Mouse (Mus musculus): Measurements from ENCODE around the gene Bcas3.
"Not testable (repeated sequence)": the region's sequence is repeated elsewhere in the genome, so short reads cannot be mapped to it uniquely, and the experiment has no call there.

Bcas3 gene

DNA sequence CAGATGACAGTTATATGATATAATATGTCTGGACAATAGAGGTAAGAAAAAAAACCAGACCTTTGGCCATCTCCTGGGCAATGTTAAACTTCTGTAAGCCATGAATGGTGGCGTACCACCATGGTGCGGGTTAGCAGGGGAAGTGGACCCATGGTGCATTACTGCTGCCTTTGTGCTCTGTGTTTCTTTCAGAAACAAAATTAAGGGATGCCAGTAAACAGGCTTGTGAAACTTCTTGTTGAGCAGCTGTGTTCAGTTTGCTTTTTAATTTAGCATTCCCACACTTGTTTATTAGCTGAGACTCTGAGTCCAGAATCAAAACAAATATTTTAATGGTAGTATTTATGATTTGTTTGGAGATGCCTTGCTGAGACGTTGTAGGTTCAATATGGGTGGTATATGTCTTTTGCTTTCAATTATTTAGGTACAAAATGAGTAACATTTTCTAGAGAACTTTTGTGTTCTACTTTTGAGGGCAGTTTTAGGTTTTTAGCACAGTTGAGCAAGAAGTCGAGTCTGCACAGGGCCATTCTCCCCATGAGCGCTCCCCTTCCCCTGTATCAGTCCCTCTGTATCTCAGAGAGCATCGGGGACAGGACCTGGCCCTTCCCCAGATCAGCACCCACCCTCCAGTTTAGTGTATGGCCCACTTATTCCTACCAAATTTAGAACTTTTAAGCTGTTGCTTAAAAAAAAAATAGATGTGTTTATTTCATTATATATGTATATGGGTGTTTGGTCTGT, 132.4 kb downstream of the Bcas3 start:
- no peak for DNase-seq

DNA sequence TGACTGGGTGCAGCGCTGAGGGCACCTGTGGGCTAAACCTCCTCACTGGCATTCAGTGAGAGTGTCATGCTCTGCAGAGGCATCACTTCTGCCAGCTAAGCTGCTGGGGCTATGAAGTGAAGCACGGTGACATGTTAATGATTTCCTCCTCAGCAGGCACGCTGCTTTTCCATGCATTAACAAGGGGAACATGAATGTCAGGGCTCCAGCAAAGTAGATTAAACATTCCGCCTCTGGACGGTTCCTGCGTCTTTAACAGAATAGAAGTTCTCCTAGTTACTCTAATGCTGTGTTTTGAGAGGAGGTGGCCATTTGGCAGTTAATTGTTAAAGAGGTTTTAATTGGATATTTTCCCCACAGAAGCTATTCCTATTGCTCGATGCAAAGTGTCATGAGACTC, 134.5 kb downstream of the Bcas3 start:
- peak; percentile 19 for DNase-seq

DNA sequence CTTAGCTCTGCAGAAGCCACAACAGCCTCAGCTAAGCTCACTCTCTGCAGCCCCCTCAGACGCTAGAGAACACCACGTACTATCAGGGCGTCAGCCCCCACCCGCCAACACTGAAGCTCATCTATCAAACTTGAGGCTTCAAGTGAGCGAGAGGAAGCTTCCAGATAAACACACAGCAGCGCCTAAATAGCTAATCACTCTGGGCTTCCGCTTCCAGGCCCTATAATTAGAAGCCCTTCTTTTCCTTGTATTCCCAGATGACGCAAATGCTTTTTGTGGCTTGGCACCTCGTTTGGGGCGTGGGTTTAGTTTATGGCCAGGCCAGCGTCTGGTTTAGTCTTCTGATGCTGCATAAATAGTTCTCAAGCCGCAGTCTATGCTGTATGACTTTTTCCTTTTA, 139.3 kb downstream of the Bcas3 start:
- peak; percentile 79 for DNase-seq

DNA sequence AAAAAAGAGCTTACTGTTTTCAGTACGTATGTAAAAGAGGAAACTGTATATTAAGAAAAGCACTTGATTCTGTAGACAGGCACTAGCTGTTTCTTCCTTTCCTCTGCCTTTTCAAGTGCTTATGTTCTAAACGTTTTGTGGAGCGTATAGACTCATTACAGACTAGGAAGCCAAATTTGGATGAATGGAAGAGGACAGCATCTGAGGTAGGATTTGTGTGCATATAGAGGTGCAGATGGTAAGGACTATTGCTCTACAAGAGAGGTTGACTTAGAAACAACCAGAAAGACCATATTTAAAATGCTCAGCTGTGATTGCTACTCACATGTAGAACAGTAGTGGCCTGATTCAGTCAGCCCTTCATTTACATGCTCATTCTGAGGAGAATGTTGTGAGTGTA, 139.7 kb downstream of the Bcas3 start:
- DNase-seq, result no peak

DNA sequence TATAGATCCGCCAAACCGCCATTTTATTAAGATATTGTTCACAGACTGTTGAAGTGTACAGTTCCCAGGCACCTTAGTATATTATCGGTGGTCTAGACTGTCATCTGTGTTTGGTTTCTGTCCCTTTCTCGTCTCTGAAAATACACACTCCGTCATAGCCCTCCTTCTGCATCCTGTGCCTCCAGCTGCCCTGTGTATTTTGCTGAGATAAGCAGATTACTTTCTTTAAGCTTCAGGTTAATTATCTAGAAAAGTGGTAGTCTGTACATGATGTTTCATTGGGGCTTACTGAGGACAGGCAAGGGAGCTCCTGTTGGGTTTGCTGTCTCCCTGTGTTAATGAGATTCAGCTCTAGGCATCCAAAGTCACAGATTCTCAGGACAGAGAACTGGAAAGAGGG, 146.6 kb downstream of the Bcas3 start:
- no peak for DNase-seq

DNA sequence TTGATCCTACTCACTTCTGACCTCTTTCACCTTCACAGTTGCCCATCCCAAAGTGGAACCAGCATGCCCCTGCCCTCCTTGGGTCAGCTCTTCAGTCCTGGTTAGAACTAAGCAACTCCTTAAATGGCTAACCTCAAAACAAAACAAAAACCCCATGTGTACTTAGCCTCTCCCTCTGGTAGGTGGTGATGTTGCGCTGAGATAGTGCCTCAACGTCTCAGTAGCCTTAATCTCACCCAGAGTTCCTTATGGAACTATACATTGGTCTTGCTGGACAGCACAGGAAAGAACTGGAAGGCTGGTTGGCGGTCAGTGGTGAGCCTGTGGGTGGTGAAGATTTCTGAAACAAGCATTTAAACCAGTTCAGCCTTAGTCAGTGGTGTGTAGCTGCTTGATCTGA, 149.1 kb downstream of the Bcas3 start:
- no peak for DNase-seq

DNA sequence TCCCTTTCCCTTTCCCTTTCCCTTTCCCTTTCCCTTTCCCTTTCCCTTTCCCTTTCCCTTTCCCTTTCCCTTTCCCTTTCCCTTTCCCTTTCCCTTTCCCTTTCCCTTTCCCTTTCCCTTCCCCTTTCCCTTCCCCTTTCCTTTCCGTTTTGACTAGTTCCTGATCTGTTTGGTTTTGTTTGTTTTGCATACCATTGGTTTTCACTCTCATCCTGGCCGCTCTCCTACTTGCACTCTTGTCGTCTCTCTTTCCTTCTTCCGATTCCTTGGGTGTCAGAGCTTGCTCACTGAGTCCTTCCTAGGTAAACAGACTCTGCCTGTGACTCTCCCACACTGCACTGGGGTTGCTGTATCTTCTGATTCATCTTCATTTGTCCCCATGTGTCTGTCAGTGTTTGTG, 151.8 kb downstream of the Bcas3 start:
- DNase-seq, result not testable (repeated sequence)

DNA sequence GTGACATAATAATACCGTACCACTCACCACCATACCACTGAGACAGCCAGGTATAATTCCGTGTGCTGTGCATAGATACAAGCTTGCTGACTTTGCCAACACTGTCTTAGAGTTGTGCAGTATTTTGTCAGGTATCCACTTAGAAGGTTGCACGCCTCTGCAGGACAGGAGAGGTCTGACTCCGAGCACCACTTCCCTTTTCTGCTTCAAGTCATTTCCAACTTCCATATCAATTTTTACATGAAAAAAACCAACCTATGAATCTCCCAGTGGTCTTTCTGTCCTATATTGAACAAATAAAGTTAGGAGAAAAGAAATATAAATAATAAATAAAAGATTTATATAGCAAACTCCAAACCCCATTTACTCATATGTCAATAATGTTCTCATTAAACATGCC, 152.8 kb downstream of the Bcas3 start:
- DNase-seq, result no peak

DNA sequence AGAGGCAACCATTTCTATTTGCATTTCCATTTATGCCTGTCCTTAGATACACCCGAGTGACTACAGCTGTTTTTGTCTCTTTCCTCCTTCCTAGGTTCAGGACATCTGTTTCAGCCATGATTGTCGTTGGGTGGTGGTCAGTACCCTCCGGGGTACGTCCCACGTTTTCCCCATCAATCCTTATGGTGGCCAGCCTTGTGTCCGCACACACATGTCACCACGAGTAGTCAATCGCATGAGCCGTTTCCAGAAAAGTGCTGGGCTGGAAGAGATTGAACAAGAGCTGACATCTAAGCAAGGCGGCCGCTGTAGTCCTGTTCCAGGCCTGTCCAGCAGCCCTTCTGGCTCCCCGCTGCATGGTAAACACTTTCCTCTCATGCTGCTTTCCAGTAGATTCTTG, 156.4 kb downstream of the Bcas3 start:
- DNase-seq, result no peak

DNA sequence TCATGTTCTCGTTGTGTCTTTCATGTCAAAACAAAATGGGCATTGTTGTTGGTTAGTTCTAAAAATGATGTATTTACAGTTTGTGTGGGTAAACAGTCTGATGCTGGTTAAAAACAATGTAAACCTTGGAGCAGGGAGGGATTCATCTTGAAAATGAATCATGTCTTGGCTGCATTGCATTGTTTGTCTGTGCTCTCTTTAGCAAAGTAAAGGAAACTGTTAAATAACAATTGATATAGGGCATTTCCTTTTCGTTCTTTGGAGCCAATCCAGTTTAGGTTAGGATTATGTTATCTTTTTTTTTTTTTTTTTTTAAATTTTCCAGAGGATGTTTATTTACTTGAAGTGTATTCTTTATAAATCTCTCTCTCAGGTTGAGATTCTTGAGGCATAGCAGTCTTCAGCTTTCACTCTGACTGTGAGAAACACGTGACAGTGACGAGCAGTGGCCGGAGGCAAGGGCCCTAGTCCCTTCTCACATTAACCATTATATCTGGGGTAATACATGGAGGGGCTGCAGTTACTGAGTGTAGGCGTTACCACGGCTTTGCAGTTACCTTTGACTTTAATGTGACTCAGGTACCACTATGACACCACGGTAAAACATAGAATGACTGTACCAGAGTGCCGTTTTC, 158.4 kb downstream of the Bcas3 start:
- no peak for DNase-seq

DNA sequence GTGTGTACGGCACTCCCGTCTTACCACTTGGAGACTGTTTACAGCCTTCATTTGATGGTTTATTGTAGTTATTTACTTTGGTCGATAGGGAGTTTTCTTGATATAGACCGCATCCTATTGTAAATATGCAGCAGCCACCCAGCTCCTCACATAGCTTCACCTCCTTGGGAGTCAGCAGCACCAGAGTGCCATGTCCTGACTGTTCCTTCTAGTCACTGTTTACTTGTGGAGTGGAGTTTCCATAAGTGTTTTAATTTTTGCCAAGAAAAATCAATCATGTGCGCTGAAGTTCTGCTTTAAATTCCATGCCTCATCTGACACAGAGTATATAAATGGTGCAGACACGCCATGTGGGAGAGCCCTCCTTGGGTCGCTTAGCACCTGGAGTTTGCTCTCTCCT, 163.8 kb downstream of the Bcas3 start:
- DNase-seq, result no peak

DNA sequence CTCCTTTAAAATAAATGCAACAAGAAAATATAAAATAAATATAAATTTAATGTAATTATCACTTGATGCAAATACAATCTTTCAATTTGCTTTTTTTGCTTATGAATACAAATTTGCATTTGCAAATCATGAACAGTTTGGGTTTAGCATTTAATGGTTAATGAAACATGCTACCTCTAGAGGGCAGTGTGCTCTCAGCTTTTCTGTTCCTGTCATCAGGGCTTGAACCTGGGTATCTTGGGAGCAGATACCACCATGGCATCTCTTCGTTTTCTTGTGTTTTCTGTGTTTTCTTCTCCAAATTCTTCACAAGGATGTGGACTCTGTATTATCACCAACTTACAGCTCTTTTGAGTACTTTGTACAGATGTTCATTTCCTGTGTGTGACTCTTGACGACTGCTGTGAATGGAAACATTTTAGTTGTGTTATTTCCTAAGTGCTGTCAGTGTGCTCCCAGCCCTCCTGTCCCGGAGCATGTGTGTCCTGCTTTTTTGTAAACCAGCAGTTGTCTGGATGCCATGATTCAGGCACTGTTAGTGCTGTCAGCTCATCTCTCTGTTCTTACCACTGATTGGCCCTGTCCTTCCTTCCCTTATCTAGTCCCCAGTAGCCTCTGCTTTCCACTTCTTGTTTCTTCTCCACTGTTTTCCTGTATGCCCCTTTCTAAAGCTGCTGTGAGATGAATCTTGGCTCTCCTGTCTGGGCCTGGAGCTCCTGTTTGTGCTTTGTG, 165.2 kb downstream of the Bcas3 start:
- peak; percentile 60 for DNase-seq

DNA sequence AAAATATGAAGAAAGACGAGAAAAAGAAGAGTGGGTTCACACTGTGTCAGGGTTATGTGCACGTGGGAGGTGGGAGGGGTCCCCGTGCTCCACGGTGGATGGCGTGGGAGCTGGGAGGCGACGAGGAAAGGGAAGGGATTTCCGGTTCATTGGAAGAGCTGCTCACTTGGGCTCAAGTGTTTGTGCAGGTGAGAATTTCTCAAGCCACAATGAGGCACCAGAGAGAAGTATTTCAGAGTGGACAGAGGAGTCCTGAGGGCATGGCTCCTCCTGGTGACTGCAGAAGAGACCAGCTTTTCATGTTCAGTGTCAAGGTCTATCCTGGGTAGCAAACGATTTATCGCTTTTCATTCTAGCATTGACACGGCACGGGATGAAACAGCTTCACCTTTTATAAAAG, 167.3 kb downstream of the Bcas3 start:
- peak; percentile 19 for DNase-seq

DNA sequence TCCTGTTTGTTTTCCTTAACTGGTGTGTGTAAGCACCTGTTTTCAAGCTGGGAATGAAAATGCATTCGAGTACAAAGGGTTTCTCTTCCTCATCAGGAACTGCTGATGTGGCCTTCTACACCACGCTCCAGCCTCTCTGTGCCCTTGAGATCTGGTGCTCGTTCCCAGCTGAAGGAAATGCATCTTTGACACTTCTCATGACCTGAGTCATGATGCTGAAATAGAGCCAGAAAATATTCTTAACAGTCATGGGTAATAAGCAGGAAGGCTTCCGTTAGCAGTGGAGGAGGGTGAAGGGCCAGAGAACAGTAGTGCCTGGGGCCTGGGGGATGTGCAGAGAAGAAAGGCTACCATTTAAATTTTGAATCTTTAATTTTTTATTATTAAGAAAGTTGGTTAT, 168.0 kb downstream of the Bcas3 start:
- peak; percentile 44 for DNase-seq

DNA sequence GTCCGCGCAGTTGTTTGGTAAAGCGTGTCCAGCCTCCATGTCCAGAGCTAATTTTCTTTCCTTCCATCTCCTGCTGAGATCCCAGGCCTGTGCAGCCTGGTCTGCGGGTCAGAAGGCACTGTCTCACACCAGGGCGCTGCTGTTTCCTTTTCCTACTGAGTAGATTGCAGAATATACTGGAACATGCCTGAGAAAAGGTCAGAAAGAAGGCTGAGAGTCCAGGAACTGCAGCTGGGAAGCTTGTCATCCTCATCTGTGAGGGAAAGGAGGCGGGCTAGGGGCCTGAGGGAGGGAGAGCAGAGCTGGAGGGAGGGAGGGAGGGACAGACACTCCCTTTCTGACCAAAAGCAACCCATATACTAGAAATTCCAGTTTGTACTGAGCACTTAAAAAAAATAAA, 170.7 kb downstream of the Bcas3 start:
- DNase-seq, result peak; percentile 64

DNA sequence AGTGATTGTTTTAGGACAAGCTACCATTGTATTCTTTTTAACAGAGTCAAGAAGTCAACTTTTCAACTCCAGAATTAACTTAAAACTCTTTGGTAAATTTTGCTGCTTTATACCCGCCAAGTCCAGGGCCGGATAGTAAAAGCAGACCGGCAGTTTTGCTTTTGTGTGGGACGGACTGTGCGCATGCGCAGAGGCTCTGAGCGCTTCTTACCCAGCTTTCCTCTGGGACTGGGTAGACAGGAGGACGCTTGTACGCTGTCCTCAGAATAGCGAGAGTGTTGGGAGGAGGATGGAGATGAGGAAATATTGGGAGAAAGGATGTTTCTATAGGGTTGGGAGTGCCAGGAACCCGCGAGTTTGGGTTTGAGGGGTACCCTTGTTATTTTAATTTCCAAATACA, 171.2 kb downstream of the Bcas3 start:
- peak; percentile 89 for DNase-seq

DNA sequence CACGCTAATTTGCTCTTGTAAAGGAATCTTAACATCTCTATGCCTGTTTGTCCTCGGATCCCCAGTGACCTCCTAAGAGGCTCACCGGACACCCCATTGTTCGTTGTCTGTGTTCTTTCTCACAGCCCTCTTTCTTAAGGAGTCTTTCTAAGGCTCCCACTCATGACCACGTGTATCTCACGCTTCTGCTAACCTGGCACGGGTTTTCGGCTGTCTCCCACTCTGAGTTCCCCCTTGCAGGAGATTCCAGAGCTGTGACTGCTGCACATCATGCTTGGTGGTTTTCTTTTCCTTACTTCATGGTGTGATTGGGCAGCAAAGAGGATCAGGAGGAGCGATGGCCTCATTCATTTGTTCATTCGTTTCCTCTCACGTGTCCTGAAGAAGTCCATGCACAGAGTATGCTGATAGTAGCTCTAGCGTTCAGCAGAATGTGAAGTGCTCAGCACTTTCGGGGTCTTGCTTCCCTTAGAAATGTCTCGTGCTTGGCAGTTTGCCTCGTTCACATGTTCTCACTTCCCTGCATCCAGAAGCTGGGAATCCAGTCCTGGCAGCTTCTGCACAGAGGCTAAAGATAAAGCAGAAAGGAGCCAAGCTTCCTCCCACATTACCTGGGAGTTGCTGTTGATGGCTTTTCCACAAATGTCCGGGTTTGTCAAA, 172.0 kb downstream of the Bcas3 start:
- DNase-seq, result peak; percentile 87

DNA sequence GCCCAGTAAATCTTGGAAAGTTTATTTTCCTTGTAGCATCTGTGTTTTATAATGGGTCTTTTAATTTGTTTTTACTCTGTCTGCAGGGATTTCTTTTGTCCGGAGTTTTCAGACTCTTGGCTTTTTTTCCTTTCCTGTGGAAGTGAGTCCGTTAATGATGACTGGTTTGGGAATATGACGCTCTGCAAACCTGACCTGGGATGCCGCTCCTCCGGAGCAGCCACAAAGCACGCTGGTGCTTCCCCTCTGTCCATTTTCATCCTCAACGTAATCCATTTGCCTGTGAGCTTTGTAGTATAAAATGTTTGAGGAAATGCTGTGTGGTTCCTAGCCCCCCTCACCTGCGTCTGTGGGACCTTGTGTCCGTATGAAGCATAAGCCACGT, 172.5 kb downstream of the Bcas3 start:
- DNase-seq, result peak; percentile 31

DNA sequence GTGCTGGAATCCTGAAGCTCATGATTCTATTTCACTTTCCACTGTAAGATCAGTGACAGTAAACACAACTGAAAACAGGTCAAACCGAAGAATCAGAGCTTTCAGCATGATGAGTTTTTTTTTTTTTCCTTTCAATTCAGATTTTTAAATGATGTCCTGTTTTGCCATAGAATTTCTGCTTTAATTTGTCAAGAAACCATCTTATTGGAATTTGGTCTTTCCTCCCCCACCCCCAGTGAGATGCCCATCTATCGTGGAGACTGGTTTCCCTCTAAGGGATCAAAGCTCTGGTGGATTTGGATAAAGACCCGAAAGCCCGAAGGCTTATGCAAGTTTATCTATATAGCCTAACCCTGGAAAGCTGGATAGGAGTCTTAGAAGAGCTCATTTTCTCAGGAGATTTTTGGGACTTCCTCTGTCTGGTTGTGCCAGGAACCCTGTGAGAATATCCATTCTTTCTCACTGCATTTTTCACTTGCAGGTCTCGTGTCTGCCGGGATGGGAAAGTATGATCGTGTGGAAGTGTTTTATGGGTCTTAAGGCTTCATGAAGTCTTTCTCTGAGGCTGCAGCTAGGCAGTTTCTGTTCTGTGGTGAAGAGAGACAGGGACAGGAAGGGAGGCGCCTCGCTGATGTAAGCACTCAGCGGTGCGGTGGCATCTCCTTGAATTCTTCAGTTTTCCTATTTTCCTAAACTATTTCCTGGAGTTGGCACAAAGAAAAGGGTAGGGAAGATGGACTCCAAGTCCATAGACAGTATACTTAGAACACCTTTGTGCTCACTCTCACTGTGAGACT, 173.2 kb downstream of the Bcas3 start:
- DNase-seq, result peak; percentile 34

DNA sequence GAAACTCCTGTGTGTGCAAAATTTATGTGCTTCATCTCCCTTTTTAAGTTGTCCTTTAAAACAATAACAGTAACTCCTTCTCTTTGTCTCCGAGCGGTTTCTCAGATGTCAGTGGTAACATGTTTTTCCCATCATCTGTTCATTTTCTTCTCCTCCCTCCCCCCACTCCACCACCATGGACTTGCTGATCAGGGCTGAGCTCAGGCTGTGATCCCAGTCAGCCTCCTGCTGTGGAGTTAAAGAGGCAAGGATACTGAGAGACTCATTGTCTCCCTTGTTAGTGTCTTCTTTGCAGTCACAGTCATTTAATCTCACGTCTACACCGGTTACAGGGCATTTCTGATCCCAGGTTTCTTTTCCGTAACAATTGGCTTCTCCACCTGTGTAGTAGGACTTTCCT, 174.3 kb downstream of the Bcas3 start:
- peak; percentile 21 for DNase-seq

DNA sequence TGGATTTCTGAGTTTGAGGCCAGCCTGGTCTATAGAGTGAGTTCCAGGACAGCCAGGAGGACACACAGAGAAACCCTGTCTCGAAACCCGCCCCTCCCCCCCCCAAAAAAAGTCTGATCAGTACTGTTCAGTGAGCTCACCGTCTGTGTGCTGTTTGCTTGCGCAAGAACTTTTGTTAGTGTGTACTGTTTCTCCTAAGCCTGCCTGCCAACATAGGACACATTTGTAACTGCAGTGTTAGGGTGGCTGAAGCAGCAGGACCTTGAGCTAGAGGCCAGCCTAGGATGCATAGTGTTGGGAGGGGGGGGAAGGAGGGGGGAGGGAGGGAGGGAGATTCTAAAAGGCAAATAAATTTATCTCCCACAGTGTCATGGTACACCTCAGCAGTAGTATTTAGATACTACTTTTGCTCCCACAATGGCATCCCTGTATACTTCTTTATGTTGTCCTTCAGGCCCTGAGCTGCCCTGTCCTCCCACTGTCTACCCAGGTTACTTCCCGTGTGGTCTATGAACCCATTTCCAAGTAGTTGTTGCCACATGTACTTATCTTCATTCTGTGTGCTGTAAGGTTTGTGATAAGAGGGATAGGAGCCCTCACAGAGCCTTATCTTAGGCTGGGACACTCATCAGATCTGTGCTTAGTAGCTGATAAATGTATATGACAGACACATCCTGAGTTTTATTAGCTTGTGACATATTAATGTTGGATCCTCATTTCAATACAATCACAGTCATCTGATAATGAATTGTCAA, 176.7 kb downstream of the Bcas3 start:
- DNase-seq, result no peak

DNA sequence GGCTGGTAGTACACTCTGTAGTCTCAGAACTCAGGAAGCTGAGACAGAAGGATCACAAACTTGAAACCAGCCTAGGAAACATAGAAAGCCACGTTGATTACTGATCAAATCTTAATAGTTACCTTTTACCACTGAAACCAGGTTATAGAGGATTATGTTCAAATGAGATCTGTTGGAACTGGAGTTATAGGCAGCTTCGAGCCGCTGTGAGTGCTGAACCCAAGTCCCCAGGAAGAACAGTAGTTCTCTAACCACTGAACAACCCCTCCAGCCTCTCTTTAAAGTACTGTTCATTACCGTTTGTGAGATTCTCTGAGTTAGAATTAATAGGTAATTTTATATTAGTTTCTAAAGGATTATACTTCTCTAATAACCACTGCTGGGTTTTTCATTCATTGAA, 188.0 kb downstream of the Bcas3 start:
- DNase-seq, result no peak

Data from kidney, postnatal 10 days (tissue).